Mouse (Mus musculus): ENCODE data around the gene Apoc4.

The Apoc4 gene

DNA sequence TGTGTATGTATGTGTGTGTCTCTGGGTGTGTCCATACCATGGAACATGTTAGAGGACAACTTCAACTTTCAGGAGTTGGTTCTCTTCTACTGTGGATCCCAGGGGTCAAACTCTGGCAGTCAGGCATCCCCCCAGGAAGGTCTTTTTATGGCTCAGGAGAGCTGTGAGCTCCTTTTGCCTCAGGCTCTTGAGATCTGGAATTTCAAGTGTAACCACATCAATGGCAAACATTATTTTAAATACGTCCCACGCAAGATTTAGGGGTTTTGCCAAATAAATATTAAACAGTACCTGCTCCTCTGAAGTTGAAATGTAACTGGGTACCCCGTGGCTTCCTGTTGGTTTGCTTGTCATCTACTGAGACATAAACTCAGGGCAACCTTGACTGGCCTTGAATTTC, 1.7 kb upstream of the Apoc4 start:
- intact Hi-C loops (cut with DNase I), result no loop called here

DNA sequence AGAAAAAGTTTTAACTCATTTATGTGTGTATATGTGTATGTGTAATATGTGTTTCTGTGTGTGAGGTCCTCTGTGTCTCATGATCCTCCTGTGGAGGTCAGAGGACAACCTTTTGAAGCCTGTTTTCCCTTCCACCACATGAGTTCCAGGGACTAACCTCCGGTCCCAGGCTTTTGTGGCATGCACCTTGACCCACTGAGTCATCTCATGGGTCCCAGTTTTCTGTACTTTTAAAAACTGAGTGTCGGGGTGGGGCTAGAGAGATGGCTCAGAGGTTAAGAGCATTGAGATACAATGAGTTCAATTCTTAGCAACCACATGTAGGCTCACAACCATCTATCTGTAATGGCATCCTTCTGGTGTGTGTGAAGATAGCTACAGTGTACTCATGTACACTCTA, 577 bp downstream of the Apoc4 start:
- intact Hi-C loops (cut with DNase I), result no loop called here

DNA sequence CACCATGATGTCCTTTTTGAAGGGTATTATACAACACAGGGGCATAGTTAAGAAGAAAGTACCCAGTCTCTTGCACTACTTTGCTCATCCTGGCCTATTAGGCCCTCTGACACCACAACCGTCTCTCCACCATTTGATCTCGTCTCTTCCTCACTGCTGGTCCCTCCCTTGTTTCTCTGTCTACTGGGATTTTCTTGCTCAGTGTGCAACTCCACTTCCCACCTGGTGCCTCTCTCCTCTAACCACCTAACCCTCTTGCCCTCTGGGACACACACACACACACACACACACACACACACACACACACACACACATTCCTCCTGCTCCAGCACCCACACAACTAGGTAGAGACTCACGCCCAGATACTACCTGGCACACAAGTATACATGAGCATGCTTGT, 2.4 kb downstream of the Apoc4 start:
- intact Hi-C loops (cut with DNase I), result no loop called here

DNA sequence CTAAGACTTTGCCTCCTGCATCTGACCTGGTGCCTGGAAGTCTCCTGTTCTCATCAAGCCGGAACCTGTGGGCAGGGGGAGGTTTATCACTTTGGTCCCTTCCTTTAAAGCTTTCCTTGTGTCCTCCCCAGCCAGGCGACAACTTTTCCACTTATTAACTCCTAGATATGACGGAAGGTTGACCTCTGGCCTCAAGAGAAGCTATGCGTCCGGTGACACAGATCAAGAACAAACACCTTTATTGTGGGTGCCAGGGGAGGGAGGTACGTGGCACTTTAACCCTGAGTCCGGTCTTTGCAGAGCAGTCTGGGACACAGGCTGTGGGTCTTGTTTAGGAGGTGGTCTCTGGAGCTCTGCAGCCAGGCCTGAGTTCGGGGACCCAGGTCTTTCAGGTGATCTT, 3.4 kb downstream of the Apoc4 start, which contains the start of gene Apoc2:
Gene Apoc2, minus strand, starts transcription at position 70 of the 400 bp plus-strand sequence.
- intact Hi-C loops (cut with DNase I), result no loop called here

DNA sequence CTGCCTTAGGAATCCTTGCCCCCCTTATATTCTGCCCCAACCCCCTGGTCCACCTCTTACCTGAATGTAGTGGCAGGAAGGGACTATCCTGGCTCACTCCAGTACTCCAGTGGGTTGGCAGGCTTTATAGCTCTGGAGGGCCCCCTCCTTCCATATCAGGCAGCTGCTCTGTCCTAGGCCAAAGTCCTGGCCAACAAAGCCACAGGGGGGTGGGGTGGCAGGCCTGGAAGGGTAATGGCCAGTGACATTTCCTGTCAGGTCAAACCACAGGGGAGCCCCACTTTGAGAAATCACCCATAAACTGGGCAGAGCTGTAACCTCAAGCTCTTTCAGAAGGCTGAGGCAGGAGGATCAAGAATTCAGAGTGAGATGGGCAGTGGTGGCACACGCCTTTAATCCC, 4.6 kb downstream of the Apoc4 start:
- intact Hi-C loops (cut with DNase I), result no loop called here

DNA sequence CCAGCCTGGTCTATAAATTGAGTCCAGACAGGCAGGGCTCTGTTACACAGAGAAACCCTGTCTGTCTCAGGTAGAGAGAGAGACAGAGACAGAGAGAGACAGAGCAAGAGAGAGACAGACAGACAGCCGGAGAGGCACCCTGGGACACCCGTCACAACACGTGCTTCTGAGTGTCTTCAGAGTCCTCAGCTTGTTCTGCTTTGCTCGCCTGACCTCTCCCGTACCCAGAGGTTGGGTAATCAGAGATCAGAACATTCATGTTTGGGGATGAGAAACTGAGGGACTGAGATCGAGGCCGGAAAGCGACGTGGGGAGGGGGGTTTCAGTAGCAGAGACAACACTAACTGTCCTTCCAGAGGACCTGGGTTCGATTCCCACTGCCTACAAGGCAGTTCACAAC, 5.5 kb downstream of the Apoc4 start:
- intact Hi-C loops (cut with DNase I), result no loop called here

DNA sequence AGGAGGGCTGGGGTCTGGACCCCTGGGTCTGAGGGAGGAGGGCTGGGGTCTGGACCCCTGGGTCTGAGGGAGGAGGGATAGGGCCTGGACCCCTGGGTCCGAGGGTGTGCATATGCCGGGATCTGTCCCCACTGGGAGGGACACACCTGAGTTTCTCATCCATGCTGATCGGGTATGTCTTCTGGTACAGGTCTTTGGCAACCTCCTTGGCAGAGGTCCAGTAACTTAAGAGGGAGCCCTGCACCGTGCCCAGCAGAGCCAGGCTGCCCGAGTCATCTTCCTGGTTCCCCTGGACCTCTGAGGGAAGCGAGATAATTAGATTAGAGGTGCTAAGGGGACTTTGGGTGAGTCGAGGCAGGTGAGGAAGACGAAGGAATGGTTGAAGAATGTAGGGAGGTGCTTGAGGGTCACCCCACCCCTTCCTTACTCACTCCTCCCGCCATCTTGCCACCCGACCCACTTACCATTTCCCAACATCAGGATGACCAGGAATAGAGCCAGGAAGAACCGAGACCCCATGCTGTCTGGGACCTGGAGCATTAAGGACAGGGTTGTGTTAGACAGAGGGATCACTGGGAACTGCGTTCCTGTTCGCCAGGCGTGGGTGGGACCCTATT, 8.1 kb downstream of the Apoc4 start:
- intact Hi-C loops (cut with DNase I), result no loop called here

DNA sequence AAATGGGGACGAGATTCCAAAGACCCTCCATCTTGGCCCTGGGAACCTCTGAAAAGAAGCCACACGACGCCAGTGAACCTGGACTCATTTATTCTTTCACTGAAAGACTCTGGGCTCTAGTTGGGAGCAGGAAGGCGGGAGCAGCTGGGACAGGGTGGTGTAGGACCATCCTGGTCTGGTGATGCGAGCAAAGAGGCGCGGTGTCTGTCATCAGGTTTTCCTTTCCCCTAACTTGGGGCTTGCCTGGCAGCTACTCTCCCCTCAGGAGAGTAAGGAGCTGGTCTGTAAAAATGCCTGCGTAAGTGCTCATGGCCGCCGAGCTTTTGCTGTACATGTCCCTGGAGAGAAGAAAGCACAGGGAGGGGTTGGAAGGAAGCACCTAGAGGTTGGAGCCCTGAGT, 9.8 kb downstream of the Apoc4 start:
- intact Hi-C loops (cut with DNase I), result no loop called here

DNA sequence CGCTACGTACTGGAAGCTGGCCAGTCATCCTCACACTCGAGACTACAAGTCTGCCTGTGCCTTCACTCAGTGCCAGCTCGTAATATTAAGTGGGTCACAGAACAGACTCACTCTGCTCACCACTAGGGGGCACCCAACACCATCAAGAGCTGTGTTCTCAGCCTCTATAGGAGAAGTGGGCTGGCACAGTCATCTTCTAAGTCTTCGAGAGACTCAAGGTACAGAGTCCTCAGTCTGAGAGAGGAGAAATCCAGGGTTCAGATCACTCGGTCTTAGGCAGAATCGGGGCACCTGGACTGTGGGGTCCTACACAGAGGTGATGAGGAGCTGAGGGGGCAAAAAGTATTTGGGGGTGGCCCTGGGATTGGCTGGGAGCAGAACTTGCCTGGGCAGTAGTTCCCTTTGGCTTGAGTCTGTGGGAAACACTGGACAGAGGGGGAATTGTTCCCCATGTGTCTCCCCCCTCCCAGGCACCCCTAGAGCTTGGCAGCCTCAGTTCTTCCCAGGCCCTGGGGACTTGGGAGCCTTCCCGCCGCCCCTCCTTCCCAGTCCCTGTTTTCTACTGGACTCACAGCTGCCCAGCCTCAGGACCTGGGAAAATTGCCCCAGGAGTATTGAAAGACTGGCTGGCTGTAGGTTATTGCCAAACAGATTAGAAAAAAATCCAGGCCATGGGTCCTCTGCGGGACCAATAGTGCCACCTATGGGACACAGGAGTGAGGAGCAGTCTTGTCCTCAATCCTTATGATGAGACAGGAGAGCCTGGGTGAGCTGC, 12.1 kb downstream of the Apoc4 start:
- intact Hi-C loops (cut with DNase I), result loop anchor here (1.0 to 5.0 kb wide), 2 partner anchors 28 to 43 kb away; no protein-coding TSS in a partner anchor

DNA sequence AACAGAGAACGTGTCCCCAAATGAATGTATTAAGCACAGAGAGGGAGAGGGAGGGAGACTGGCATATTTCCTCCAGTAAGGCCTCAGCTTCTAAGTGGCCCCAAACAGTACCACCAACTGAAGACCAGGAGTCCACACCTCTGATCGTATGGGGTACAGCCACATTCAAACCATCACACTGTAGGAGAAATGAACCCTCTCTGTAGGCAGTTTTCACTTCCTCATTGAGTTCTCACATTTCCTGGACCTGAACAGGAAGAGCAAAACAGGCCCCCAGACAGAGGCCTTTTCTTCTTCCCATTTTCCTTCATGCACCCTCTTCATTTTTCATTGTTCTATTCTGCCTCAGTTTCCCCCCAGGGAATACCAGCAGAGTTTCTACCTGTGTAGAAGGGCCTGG, 13.8 kb downstream of the Apoc4 start:
- intact Hi-C loops (cut with DNase I), result loop anchor here (5.0 kb wide), 1 partner anchor 45 kb away; no protein-coding TSS in a partner anchor

DNA sequence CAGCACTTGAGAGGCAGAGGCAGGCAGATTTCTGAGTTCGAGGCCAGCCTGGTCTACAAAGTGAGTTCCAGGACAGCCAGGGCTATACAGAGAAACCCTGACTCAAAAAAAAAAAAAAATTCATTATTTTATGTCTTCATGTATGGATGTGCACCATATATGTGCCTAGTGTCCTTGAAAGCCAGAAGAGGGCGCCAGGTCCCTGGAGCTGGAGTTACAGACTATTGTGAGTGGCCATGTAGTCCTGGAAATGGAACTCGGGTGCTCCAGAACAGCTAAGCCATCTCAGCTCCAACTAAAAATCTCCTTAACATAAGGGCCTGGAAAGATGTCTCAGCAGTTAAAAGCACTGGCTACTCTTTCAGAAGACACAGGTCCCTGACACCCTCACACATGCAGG, 14.5 kb downstream of the Apoc4 start:
- intact Hi-C loops (cut with DNase I), result loop anchor here (5.0 kb wide), 1 partner anchor 46 kb away; no protein-coding TSS in a partner anchor

DNA sequence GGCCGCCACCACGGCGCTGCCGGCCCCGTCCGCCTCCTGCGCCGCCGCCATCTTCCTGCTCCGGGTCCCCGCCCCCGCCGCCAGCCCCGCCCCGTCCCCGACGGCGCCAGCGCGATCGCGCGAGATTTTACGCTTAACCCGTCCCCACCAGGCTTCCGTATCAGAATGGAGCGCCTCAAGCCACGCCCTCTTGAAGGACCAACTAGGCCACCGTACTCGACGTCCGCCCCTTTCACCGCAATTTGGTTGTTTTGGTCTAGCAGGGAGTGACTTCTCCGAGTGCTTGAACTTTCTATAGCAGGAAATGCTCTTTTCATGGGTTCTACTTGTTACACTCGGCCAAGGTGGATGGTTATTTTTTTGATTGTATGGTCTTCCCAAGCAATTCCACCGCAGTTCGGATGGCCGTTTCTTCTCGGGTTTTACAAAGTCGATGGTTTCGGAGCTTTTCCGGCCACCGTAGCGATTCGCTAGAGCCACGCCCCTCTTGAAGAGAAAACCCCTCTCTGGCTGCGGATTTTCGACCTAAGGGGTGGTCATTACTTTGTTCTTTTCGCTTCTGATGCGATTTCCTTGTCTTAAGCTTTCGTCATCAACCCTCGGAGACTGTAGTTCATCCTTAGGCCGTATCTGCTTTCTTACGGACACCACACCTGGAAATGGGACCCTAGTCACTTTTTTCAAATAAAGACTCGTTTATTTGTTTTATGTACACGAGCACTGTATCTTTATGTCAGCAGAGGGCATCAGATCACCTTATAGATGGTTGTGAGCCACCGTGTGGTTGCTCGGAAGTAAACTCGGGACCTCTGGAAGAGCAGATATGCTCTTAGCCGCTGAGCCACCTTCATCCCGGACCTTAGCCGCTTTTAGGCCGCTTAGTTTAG, 16.1 kb downstream of the Apoc4 start, which contains the start of gene Clptm1:
Gene Clptm1, minus strand, starts transcription at position 79 of the 887 bp plus-strand sequence.
- intact Hi-C loops (cut with DNase I), result loop anchor here (5.0 kb wide), 1 partner anchor 47 kb away; no protein-coding TSS in a partner anchor

DNA sequence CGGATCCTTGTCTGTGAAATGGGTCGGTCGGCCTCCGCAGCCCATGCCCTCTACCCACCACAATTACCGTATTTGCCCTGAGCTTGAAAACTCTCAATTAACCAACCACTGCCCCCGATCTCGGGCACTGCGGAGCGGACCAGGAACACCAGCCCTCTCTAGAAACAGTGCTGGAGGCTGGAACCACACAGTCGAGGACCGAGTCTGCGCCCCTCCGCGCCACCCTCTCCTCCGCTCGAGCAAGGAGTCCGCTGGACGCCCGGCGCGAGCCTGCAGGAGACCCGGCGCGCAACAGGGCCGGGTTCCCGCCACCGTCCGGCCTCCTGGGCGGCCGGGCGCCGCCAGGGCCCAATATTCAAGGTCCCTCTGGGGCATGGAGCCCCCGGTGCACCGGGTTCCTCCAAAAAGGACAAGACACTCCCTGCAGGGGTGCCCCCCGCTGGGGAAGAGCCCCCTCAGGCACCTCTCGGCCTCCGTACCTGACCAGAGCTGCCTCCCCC, 16.8 kb downstream of the Apoc4 start:
- intact Hi-C loops (cut with DNase I), result no loop called here

DNA sequence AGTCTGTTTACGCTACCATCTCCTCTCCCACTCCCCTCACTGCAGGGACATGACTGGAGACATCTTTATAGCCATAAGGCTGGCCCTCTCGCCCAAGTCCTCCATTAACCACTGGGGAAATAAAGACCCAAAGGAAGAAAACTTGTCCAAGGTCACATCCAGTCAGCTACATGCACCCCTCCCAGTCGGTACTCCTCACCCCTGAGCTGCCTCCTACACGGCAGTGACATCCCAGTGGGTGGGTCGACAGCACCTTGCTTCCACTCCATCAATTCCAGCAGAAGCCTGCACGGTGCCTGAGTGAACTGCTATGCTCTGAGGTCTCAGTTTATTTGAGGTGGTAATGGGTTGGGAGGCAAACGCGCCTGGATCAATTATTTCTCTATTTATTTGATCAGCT, 17.3 kb downstream of the Apoc4 start:
- intact Hi-C loops (cut with DNase I), result no loop called here

DNA sequence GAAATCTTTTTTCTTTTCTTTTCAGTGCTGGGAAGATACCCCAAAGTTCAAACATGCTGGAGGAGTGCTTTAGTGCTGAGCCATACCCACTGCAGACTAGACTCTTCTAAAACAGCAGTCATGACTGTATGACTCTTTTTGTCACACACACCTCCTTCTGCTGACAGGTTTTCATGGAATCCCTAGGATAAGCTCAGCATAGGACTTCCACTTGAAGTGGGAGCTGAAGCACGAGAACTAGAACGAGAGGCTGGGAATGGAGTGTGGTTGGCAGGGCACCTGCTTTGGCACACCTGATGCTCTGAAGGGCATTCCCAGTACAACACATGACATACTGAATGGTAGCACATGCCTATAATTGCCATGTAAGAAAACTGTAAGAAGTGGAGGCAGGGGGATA, 28.7 kb downstream of the Apoc4 start:
- intact Hi-C loops (cut with DNase I), result no loop called here

DNA sequence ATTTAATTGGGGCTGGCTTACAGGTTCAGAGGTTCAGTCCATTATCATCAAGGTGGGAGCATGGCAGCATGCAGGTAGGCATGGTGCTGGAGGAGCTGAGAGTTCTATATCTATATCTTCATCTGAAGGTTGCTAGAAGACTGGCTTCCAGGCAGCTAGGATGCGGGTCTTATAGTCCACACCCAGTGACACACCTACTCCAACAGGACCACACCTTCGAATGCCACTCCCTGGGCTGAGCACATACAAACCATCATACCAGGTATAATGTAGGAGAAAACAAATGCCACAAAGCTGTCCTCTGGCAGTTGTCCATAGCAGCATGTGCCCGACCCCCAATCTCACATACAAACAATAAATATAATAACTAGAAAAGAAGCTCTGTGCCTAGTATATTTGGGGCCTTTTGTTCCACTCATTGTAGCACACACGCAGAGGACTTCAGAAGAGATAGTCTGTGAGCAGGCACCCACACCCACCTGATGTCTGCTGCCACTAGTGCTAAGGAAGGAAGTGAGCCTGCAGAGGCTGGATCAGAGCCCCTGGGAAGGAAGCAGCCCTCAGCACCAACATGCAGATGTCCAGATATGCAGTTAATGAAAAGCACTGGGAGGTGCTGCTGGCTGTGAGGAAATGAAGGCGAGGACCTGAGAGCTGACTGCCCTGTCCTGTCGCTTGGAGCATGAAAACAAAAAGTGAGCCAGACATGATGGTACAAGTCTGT, 30.1 kb downstream of the Apoc4 start:
- intact Hi-C loops (cut with DNase I), result no loop called here

DNA sequence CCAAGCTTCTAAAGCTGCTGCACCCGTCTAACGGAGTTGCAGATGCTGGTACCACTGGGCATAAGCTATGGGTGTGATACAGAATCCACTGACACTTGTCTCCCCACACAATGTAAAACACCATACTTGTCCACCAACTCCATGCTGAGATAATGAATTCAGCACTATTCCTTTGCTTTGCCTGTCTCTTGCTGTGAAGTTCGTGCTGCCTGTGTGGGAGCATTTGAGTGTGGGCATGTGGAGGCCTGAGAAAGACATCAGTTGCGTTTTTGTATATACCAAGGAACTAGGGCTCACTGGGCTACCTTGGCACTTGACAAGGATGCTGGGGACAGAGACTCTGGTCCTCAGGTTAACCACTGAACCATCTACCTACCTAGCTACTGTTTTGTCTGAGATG, 40.1 kb downstream of the Apoc4 start:
- intact Hi-C loops (cut with DNase I), result no loop called here

DNA sequence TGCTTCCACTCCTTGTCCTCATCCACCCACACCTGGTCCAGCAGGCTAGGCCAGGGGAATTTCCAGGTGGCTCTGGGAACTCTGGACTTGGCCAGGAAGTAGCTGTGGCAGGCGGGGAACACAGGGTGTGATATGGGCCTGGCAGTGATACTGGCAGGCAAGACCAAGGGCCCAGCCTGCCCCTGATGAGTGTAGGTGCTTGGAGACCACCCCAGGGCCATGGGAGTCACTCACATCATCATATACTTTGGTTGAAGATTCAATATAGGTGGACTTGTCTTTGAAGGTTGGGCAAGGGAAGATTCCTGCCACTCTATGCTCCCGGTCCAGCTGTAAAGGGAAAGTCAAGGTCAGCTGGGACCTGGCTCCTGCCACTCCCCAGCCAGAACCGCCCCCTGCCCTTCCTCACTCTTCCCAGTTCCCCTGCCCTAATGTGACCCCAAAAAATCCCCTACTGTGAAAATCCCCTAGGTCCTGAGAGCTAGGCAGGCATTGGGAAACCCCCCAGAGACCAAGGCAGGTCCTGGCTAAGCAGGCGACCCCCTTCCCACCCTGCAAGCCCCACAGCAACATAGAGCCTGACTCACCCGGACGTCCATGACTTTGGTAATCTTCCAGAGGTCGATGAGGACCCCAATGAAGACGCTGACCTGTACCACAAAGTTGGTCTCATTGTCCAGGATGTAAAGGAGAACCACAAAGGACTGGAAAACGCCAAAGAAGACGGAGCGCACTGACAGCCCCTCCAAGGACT, 46.0 kb downstream of the Apoc4 start:
- intact Hi-C loops (cut with DNase I), result no loop called here

DNA sequence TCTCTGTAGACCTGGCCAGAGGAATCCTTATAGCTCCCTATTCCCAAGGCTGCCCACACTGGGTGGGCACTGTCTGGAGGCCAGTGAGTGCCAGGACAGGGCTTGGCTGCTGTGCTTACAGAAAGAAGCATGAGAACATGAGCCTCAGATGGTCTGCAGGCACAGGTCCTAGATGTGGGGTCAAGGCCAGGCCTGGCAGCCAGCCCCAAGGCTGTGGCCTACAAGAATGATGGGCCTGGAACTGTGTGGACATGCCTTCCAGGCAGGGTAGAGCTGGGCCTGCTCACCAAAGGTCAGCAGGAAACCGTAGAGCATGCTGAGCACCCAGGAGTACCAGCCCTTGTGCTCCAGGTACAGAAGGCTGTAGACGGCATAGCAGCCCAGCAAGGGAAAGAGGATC, 46.7 kb downstream of the Apoc4 start:
- intact Hi-C loops (cut with DNase I), result no loop called here

DNA sequence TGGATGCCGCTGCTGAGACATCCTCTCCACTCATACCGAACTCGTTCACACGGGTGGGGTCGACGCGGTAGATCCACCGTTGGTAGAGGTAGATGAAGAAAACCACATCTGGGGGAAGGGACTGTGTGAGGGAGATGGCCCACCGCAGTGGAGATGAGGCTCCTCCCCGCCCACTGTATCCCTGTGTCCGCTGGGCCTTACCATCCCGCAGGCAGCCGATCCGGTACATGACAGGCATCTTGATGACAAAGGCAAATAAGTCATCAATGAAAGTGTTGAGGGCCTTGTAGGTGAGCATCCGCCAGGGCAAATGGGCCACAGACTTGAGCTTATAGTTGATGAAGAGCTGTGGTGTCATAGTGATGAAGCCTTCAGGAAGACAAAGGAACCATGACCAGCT, 47.4 kb downstream of the Apoc4 start:
- intact Hi-C loops (cut with DNase I), result no loop called here

All from adrenal gland (tissue).